Mouse (Mus musculus) heart, adult 2 months (tissue): ENCODE data around the gene Afm. TPM values are rescaled to one million over a fixed set of nuclear protein-coding genes. Genes with fewer than 3 reads are reported as not detected.

Experiments used
- DNase-seq, 2 experiments: peaks; one replicate each; pipeline ENCODE4 v3.0.0; 2021
- H3K27ac ChIP-seq: fragments of 200-600 bp; 2 replicates; pipeline ENCODE4 v1.8.1; 2022
- H3K27me3 ChIP-seq: fragments of 200-500 bp; 2 replicates; pipeline ENCODE4 v1.6.1; 2012; ENCODE audit warnings: mild to moderate bottlenecking, low read length, inconsistent platforms, mixed read lengths; ENCODE audit not compliant: control insufficient read depth, insufficient read depth
- H3K36me3 ChIP-seq: fragments of 200-500 bp; 2 replicates; pipeline ENCODE4 v1.6.1; 2012; ENCODE audit warnings: low read length, inconsistent platforms; ENCODE audit not compliant: control insufficient read depth, insufficient read depth
- H3K4me1 ChIP-seq: fragments of 200-500 bp; 2 replicates; pipeline ENCODE4 v1.6.1; 2011; ENCODE audit warnings: low read length; ENCODE audit not compliant: control insufficient read depth, insufficient read depth
- H3K4me3 ChIP-seq: fragments of 200-600 bp; 2 replicates; pipeline ENCODE4 v1.8.1; 2022
- H3K79me2 ChIP-seq: fragments of 200-500 bp; replicated peaks from 2 replicates; pipeline ENCODE4 v1.6.1; 2012; ENCODE audit warnings: mild to moderate bottlenecking, inconsistent platforms, low read length, moderate library complexity, mixed read lengths; ENCODE audit not compliant: control insufficient read depth, insufficient read depth
- H3K9ac ChIP-seq: fragments of 200-500 bp; 2 replicates; pipeline ENCODE4 v1.6.1; 2012; ENCODE audit warnings: low read depth, mild to moderate bottlenecking, control low read depth, inconsistent platforms, low read length, mixed read lengths
- CTCF ChIP-seq: fragments of 200-600 bp; IDR thresholded peaks from 2 replicates; pipeline ENCODE4 v1.8.1; 2022; ENCODE audit warnings: antibody characterized with exemption, mild to moderate bottlenecking, moderate library complexity
- EP300 ChIP-seq: fragments of 200-500 bp; IDR thresholded peaks from 2 replicates; pipeline ENCODE4 v1.6.1; 2011; ENCODE audit warnings: low read depth, low read length, control low read depth; ENCODE audit not compliant: insufficient read depth
- POLR2A ChIP-seq: fragments of 200-500 bp; IDR thresholded peaks from 2 replicates; pipeline ENCODE4 v1.6.1; 2011; ENCODE audit warnings: mild to moderate bottlenecking, low read depth, low read length, control low read depth; ENCODE audit not compliant: insufficient read depth
- WGBS: fragments of 180-500 bp; shearing (Covaris S2); methylation state at CpG from one replicate; pipeline ENCODE4 v1.1.7; 2018; 5-methylcytosine and 5-hydroxymethylcytosine counted together
- intact Hi-C: fragments of 180-260 bp; cut with DNase I; formaldehyde crosslinking; loops from one replicate; pipeline ENCODE4 v1.15.1; 2025
- polyA plus RNA-seq: library from polyadenylated mRNA; depleted of rRNA; stranded (reverse); fragments of >200 nt; gene quantifications from 2 replicates; pipeline ENCODE4 v1.2.3, GENCODE M21; 2012; rRNA removed
- total RNA-seq, 2 experiments: library from RNA; stranded (reverse); gene quantifications; 2 replicates each; pipeline ENCODE4 v1.2.3; 2021

Afm gene
- total and polyA plus RNA-seq, 3 experiments: not detected

DNA sequence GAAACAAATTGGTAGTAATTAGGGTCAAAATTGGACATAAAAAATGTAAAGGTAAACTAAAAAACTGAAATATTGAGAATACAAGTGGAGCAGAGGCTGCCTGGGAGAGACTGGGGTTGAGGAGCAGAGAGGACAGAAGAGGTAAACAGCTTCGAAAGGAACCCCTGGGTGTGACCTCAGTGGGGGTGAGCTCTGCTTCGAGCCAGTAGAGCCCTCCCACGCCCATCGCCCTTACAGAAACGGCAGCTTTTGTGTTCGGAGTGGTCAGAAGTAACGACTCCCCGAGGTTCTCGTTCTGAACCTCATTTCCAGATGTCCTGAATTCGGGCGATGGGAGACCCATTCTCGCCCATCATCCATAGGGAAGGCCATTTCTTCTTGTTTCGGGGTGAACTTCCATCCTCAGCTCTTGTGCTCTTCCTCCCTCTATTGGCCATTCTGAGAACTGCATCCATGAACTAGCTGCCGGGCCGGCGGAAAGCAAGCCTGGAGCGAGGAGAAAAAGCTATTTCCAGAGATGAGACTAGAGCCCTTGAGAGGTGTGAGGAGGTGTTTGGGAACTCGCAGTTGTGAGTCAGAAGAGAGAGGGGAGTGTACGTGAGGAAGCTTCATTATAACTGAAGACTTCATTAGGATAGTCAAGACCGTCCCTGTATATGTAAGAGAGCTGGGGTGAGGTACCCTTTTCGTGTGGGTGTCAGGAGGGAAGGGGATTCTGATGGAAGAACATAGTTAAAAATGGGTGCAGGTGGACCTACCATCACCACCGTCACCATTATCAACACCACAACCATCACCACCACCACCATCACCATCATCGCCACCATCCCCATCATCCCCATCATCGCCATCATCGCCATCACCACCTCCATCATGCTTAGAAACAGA, 70.2 kb downstream of the Afm start:
- H3K27ac ChIP-seq: no peak overlapping the region
- intact Hi-C loops: loop anchor here (2.0 kb wide), 1 partner anchor 386 kb away; no protein-coding TSS in a partner anchor
- H3K9ac ChIP-seq: no peak overlapping the region
- 24% methylated on average over 25 of the region's 25 CpGs for WGBS
- H3K4me1 ChIP-seq: peaks cover 2% of the 10 kb centered on the region; the same call in 1 of the 2 replicates
- peak; percentile 43 to 53 for DNase-seq
- H3K79me2 ChIP-seq: no peaks in the 10 kb centered on the region
- 0 out of 2 replicates have a peak overlapping the region, but pooled peaks have one; percentile 0 for H3K4me3 ChIP-seq
- no peaks in the 10 kb centered on the region for H3K36me3 ChIP-seq
- no peaks in the 10 kb centered on the region for H3K27me3 ChIP-seq
- TF ChIP-seq CTCF (no peak; the same call in 1 of the 2 replicates), POLR2A (no peak), EP300 (no peak)

DNA sequence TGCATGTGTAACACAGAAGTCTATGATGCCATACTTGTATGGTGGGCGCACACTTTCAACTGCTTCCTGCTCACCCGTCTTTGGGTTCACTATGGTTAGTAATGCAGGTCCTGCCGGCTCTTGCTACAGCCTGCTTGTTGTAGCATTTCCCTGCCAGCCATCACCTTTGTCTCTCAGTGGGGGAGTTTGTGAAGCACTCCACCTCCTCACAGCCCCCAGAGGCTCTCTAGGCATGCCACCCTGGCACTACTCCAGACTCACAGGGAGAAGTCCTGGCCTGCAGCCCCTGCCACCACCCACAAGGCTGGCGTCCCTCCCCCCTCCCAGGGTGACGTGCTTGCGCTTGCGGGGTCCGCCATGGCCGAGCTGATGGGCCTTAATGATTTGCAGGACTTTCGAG, 71.9 kb downstream of the Afm start:
- no peak overlapping the region for H3K9ac ChIP-seq
- H3K36me3 ChIP-seq: no peaks in the 10 kb centered on the region
- no peak overlapping the region for H3K27ac ChIP-seq
- H3K27me3 ChIP-seq: no peaks in the 10 kb centered on the region
- no peaks in the 10 kb centered on the region for H3K79me2 ChIP-seq
- intact Hi-C loops: no loop called here
- H3K4me1 ChIP-seq: peaks cover 2% of the 10 kb centered on the region; the same call in 1 of the 2 replicates
- no peak overlapping the region for H3K4me3 ChIP-seq
- 78% methylated on average over 10 of the region's 10 CpGs for WGBS
- no peak for DNase-seq
- no peak for TF ChIP-seq EP300
- no peak for TF ChIP-seq CTCF
- no peak for TF ChIP-seq POLR2A

DNA sequence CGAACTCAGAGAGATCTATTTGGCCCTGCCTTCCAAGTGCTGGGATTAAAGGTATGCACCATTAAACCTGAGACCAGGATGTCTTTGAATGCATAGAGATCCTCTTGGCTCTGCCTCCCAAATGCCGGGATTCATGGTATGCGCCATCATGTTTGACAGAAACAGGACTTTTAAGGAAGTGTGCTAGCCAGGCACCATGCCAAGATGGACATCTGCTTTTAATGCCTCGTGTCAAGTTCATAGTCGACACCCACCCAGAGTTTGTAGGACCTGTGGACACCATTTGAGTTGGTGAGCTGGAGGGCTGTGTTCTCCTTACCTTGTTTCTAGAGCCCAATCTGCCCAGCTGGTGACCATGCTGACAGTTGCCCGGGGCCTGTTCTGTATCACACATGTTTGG, 73.2 kb downstream of the Afm start:
- intact Hi-C loops: no loop called here
- DNase-seq: no peak
- H3K4me1 ChIP-seq: peaks cover 2% of the 10 kb centered on the region; the same call in 1 of the 2 replicates
- no peak overlapping the region for H3K4me3 ChIP-seq
- no peak overlapping the region for H3K27ac ChIP-seq
- H3K36me3 ChIP-seq: no peaks in the 10 kb centered on the region
- no peaks in the 10 kb centered on the region for H3K27me3 ChIP-seq
- WGBS: 49% methylated on average over 6 of the region's 6 CpGs
- H3K9ac ChIP-seq: no peak overlapping the region
- TF ChIP-seq EP300 (no peak), POLR2A (no peak)
- H3K79me2 ChIP-seq: no peaks in the 10 kb centered on the region

DNA sequence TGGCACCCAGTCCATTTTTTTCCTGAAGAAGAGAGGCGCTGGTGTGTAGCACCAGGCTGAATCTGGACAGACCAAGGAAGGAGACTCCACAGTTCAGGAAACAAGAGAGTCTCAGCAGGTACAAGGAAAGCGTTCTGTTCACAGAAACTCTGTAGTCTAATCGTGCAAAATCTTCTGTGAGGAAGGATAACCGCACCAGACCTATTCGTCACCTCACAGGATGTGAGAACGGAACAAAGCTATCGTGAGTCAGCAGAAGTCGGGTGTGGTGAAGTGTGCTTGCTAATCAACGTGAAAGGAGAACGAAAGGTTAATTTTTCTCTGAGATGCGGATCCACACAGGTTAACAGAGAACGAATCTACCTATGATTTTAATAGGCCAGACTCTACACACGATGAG, 76.2 kb downstream of the Afm start:
- 54% methylated on average over 13 of the region's 13 CpGs for WGBS
- TF ChIP-seq EP300 (no peak), POLR2A (no peak), CTCF (no peak)
- Histone ChIP-seq H3K4me3 (no peak overlapping the region), H3K27me3 (no peaks in the 10 kb centered on the region), H3K4me1 (no peaks in the 10 kb centered on the region), H3K79me2 (no peaks in the 10 kb centered on the region), H3K27ac (no peak overlapping the region), H3K36me3 (no peaks in the 10 kb centered on the region), H3K9ac (no peak overlapping the region)
- intact Hi-C loops: no loop called here
- DNase-seq: no peak

GRCm38 (mm10) chr5:90596155-90596554, 77.4 kb downstream of the Afm start:
- TF ChIP-seq POLR2A (no peak), EP300 (no peak), CTCF (no peak)
- Histone ChIP-seq H3K27me3 (no peaks in the 10 kb centered on the region), H3K9ac (no peak overlapping the region), H3K27ac (no peak overlapping the region), H3K36me3 (no peaks in the 10 kb centered on the region), H3K4me1 (no peaks in the 10 kb centered on the region), H3K4me3 (no peak overlapping the region), H3K79me2 (no peaks in the 10 kb centered on the region)
- intact Hi-C loops: no loop called here
- DNase-seq: no peak
- WGBS: 68% methylated on average over 6 of the region's 6 CpGs

DNA sequence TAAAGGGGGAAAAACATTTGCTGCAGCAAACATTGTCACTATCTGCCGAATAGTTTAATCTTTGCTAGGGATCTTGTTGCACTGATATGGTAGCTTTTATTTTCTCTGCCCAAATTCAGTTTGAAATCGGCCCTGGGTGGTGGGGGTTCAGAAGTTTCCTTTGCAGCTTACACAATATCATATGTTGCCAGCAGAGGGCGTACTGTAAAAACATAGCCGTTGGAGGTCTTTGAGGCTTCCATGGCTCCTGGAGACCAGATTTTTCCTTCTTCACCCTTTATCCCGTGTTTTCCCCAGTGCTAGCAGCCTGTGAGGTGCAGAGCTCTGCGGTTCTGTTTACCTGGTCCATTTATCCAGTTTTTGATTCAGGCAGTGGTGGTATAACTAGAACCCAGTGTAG, 82.7 kb downstream of the Afm start:
- Histone ChIP-seq H3K9ac (no peak overlapping the region), H3K27ac (no peak overlapping the region), H3K36me3 (no peaks in the 10 kb centered on the region), H3K4me3 (no peak overlapping the region), H3K4me1 (no peaks in the 10 kb centered on the region), H3K27me3 (no peaks in the 10 kb centered on the region), H3K79me2 (no peaks in the 10 kb centered on the region)
- WGBS: 8% methylated on average over 6 of the region's 6 CpGs
- intact Hi-C loops: loop anchor here (2.0 kb wide), 1 partner anchor 51 kb away; no protein-coding TSS in a partner anchor
- no peak for DNase-seq
- TF ChIP-seq EP300 (no peak), POLR2A (no peak), CTCF (peak; percentile 73)

Other genes with a start within 250 kb of the Afm start
- 10 to 100 TPM; 64.5 to 70.4 TPM for gene Ankrd17, start 152.4 kb upstream of the Afm start, total RNA-seq
- gene Ankrd17, start 152.4 kb upstream of the Afm start, polyA plus RNA-seq: 21.8 and 45.5 TPM in 2 replicates
- gene Gm9958, start 151.7 kb upstream of the Afm start, total RNA-seq: under 1 TPM; 0.57 to 0.89 TPM
- 0.61 and 1.1 TPM in 2 replicates for gene Gm9958, start 151.7 kb upstream of the Afm start, polyA plus RNA-seq
- not detected for gene Alb, start 58.0 kb upstream of the Afm start, total RNA-seq
- gene Alb, start 58.0 kb upstream of the Afm start, polyA plus RNA-seq: 0.59 and 26.7 TPM in 2 replicates
- not detected for gene Afp, start 28.2 kb upstream of the Afm start, total RNA-seq
- gene Afp, start 28.2 kb upstream of the Afm start, polyA plus RNA-seq: not detected in 2 replicates
- not detected for gene 5830473C10Rik, start 42.2 kb downstream of the Afm start, total RNA-seq
- not detected in 2 replicates for gene 5830473C10Rik, start 42.2 kb downstream of the Afm start, polyA plus RNA-seq
- gene Rassf6, start 121.7 kb downstream of the Afm start, total RNA-seq: not detected
- 0.27 TPM in 1 of 2 replicates, not detected in the other for gene Rassf6, start 121.7 kb downstream of the Afm start, polyA plus RNA-seq
- gene Cxcl5, start 240.4 kb downstream of the Afm start, total RNA-seq: under 1 TPM in 1 of 2 experiments, not detected in 1; 0.31 TPM
- gene Cxcl5, start 240.4 kb downstream of the Afm start, polyA plus RNA-seq: 0.06 and 0.23 TPM in 2 replicates
- 10 to 100 TPM in 1 of 2 experiments, 1 to 10 TPM in 1; 9.6 to 56.5 TPM for gene Ppbp, start 249.6 kb downstream of the Afm start, total RNA-seq
- 11.1 and 27.4 TPM in 2 replicates for gene Ppbp, start 249.6 kb downstream of the Afm start, polyA plus RNA-seq